Mouse (Mus musculus) neural tube, embryonic 15.5 days (tissue): Measurements from ENCODE around the gene Olfr700. TPM values are rescaled to one million over a fixed set of nuclear protein-coding genes. Genes with fewer than 3 reads are reported as not detected.
"Not testable (repeated sequence)": the region's sequence is repeated elsewhere in the genome, so short reads cannot be mapped to it uniquely, and the experiment has no call there.

Experiments
- ATAC-seq: fragments of 200-750 bp; cut with Nextera tagmentation; 2 replicates; pipeline ENCODE4 v1.8.0; 2017; ENCODE audit warnings: mild to moderate bottlenecking, moderate TSS enrichment, moderate library complexity; ENCODE audit not compliant: low FRiP score
- H3K27ac ChIP-seq: fragments of 300-500 bp; sonication (generic); replicated peaks from 2 replicates; pipeline ENCODE4 v1.5.1; 2015; ENCODE audit warnings: mild to moderate bottlenecking, inconsistent platforms
- H3K27me3 ChIP-seq: fragments of 300-500 bp; sonication (generic); replicated peaks from 2 replicates; pipeline ENCODE4 v1.6.1; 2015; ENCODE audit warnings: inconsistent platforms
- H3K36me3 ChIP-seq: fragments of 300-500 bp; sonication (generic); 2 replicates; pipeline ENCODE4 v1.6.1; 2015; ENCODE audit warnings: inconsistent platforms
- H3K4me1 ChIP-seq: fragments of 300-500 bp; sonication (generic); 2 replicates; pipeline ENCODE4 v1.6.1; 2015; ENCODE audit warnings: inconsistent platforms
- H3K4me2 ChIP-seq: fragments of 300-500 bp; sonication (generic); 2 replicates; pipeline ENCODE4 v1.6.1; 2015; ENCODE audit warnings: inconsistent platforms, mild to moderate bottlenecking, moderate library complexity
- H3K4me3 ChIP-seq: fragments of 300-500 bp; sonication (generic); replicated peaks from 2 replicates; pipeline ENCODE4 v1.5.1; 2015; ENCODE audit warnings: mild to moderate bottlenecking, inconsistent platforms
- H3K9ac ChIP-seq: fragments of 300-500 bp; sonication (generic); replicated peaks from 2 replicates; pipeline ENCODE4 v1.6.1; 2015; ENCODE audit warnings: mild to moderate bottlenecking, inconsistent platforms
- H3K9me3 ChIP-seq: fragments of 300-500 bp; sonication (generic); replicated peaks from 2 replicates; pipeline ENCODE4 v1.6.1; 2016; ENCODE audit warnings: inconsistent platforms
- WGBS: fragments of 180-500 bp; shearing (Covaris S2); methylation state at CpG from one replicate; pipeline ENCODE4 v1.1.7; 2015; ENCODE audit warnings: mixed read lengths; 5-methylcytosine and 5-hydroxymethylcytosine counted together
- polyA plus RNA-seq: library from polyadenylated mRNA; unstranded; fragments of >200 nt; fragmentation: Nextera tagmentation; extraction: Ambion mirVana; gene quantifications from 2 replicates; pipeline ENCODE4 v1.2.1, GENCODE M21; 2015

Gene Olfr700
- 0.22 TPM in 1 of 2 replicates, not detected in the other for polyA plus RNA-seq

DNA sequence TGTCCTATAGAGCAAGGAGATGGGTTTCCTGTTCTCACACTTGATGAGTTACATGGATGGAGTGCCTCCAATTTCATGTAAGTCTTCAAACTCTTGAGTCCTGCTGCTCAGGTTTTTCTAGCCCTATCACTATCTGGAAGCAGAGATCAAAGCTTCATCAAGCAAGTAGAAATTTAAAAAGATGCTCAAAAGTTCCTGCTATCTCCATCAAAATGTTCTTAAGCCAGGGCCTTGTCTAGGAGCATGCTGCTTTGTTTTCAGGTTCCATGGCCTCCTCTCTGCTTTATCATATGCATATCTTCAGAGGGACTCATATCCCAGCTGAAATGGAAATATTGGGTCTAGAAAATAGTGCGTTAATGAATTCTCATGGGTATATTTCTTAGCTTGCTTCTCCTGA, at the start of gene Olfr700:
TSS of gene Olfr700 (minus strand) at position 101 of the 400 bp plus-strand sequence.
- Histone ChIP-seq H3K27ac (no peak within 1 kb of the TSS), H3K4me2 (no peak within 1 kb of the TSS), H3K27me3 (no peaks in the 10 kb centered on the region), H3K36me3 (no peaks in the 10 kb centered on the region), H3K4me3 (no peak within 1 kb of the TSS), H3K9ac (no peak within 1 kb of the TSS), H3K9me3 (no peaks in the 10 kb centered on the region), H3K4me1 (no peaks in the 10 kb centered on the region)
- 97% methylated on average over 1 of the region's 1 CpGs for WGBS
- ATAC-seq, result no peak

DNA sequence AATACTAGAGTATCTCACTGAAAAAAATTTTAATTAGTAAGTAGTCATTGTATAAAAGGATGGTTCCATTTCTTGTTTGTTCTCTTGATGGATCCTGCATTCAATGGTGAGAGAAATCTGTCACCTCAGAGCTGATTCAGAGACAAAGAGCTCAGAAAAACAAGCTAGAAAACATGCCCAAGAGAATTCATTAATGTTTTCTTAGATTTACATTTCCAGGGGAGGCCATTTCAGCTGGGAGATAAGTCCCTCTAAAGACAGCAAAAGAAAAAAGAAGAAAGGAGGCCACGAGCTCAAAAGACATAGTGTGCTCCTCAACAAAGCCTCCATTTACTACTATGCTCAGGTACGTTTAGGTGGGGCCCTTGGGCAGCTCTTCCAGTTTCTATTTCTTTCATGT, 34.4 kb upstream of the Olfr700 start, which contains the start of gene Olfr703:
TSS of gene Olfr703 (plus strand) at position 301 of the 400 bp plus-strand sequence.
- no peak within 1 kb of the TSS for H3K4me2 ChIP-seq
- H3K36me3 ChIP-seq, result no peaks in the 10 kb centered on the region
- H3K9ac ChIP-seq, result no peak within 1 kb of the TSS
- ATAC-seq, result no peak
- H3K27me3 ChIP-seq, result no peaks in the 10 kb centered on the region
- no peaks in the 10 kb centered on the region for H3K4me1 ChIP-seq
- H3K27ac ChIP-seq, result no peak within 1 kb of the TSS
- WGBS, result 77% methylated on average over 2 of the region's 2 CpGs
- H3K9me3 ChIP-seq, result no peaks in the 10 kb centered on the region
- H3K4me3 ChIP-seq, result no peak within 1 kb of the TSS

GRCm38 (mm10) chr7:106833793-106834192, 25.2 kb upstream of the Olfr700 start, which contains the start of gene Olfr702:
Gene Olfr702, minus strand, starts transcription at chr7:106833893.
- Histone ChIP-seq H3K4me2 (no peak within 1 kb of the TSS), H3K36me3 (no peaks in the 10 kb centered on the region), H3K27me3 (no peaks in the 10 kb centered on the region), H3K9me3 (no peaks in the 10 kb centered on the region), H3K9ac (no peak within 1 kb of the TSS), H3K4me3 (no peak within 1 kb of the TSS), H3K4me1 (no peaks in the 10 kb centered on the region), H3K27ac (no peak within 1 kb of the TSS)
- ATAC-seq, result no peak

GRCm38 (mm10) chr7:106818414-106818813, 9.8 kb upstream of the Olfr700 start:
- Histone ChIP-seq H3K4me2 (no peak overlapping the region), H3K27me3 (no peaks in the 10 kb centered on the region), H3K9ac (no peak overlapping the region), H3K27ac (no peak overlapping the region), H3K9me3 (no peaks in the 10 kb centered on the region), H3K4me1 (no peaks in the 10 kb centered on the region), H3K36me3 (no peaks in the 10 kb centered on the region), H3K4me3 (no peak overlapping the region)
- no peak for ATAC-seq

DNA sequence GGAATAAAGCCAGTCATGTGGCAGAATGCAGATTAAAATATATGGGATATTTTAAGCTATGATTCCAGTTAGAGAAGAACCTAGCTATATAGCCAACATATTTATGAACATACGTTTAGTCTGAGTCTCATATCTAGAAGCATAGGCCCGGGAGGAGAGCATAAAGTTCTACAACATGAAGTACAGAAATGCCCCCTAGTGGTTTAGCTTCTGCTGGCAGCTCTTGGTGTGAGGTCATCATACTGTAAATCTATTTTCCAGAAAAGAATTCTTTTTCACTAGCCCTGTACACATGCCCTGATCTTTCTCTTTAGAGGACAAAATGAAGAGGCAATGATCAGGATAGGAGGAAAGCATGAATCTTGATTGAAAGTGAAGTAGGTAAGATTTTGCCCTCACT, 7.1 kb upstream of the Olfr700 start:
- WGBS, result 66% methylated on average over 2 of the region's 2 CpGs
- Histone ChIP-seq H3K36me3 (no peaks in the 10 kb centered on the region), H3K4me1 (no peaks in the 10 kb centered on the region), H3K4me2 (no peak overlapping the region), H3K4me3 (no peak overlapping the region), H3K9me3 (no peaks in the 10 kb centered on the region), H3K27me3 (no peaks in the 10 kb centered on the region), H3K27ac (no peak overlapping the region), H3K9ac (no peak overlapping the region)
- no peak for ATAC-seq

GRCm38 (mm10) chr7:106813829-106814228, 5.2 kb upstream of the Olfr700 start, which contains the start of gene Olfr701:
Gene Olfr701, plus strand, starts transcription at chr7:106814129.
- Histone ChIP-seq H3K4me1 (no peaks in the 10 kb centered on the region), H3K27ac (no peak within 1 kb of the TSS), H3K4me2 (no peak within 1 kb of the TSS), H3K4me3 (no peak within 1 kb of the TSS), H3K27me3 (no peaks in the 10 kb centered on the region), H3K9ac (no peak within 1 kb of the TSS), H3K9me3 (no peaks in the 10 kb centered on the region), H3K36me3 (no peaks in the 10 kb centered on the region)
- ATAC-seq, result no peak
- WGBS, result 83% methylated on average over 2 of the region's 2 CpGs

DNA sequence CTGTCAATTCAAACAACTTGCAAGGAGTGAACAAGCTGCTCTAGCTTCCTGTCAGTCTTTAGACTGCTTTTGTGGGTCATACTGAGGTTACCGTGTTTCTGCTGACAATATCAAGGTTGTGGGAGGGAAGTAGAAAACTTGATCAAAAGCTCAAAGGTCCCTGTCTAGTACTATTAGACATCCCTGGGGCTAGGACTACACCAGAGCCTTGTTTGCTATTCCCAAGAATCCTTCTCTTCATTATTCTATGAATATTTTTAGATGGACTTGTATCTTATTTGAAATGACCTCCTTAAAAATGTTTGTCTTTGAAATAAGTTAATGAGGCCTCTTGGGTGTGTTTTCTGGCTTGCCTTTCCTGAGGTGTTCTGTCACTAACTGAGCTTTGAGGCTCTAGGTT, 15.5 kb downstream of the Olfr700 start, which contains the start of gene Olfr699:
TSS of gene Olfr699 (minus strand) at position 101 of the 400 bp plus-strand sequence.
- 89% methylated on average over 1 of the region's 1 CpGs for WGBS
- no peaks in the 10 kb centered on the region for H3K9me3 ChIP-seq
- H3K36me3 ChIP-seq, result no peaks in the 10 kb centered on the region
- no peaks in the 10 kb centered on the region for H3K27me3 ChIP-seq
- H3K27ac ChIP-seq, result no peak within 1 kb of the TSS
- no peak within 1 kb of the TSS for H3K9ac ChIP-seq
- no peak for ATAC-seq
- no peak within 1 kb of the TSS for H3K4me3 ChIP-seq
- no peaks in the 10 kb centered on the region for H3K4me1 ChIP-seq
- no peak within 1 kb of the TSS for H3K4me2 ChIP-seq

- Histone ChIP-seq H3K27ac (no peak overlapping the region), H3K9me3 (no peaks in the 10 kb centered on the region), H3K4me2 (no peak overlapping the region), H3K36me3 (no peaks in the 10 kb centered on the region), H3K4me1 (no peaks in the 10 kb centered on the region), H3K4me3 (no peak overlapping the region), H3K9ac (no peak overlapping the region), H3K27me3 (no peaks in the 10 kb centered on the region)
- no peak for ATAC-seq
Measured at GRCm38 (mm10) chr7:106788330-106788729, 20.3 kb downstream of the Olfr700 start.

DNA sequence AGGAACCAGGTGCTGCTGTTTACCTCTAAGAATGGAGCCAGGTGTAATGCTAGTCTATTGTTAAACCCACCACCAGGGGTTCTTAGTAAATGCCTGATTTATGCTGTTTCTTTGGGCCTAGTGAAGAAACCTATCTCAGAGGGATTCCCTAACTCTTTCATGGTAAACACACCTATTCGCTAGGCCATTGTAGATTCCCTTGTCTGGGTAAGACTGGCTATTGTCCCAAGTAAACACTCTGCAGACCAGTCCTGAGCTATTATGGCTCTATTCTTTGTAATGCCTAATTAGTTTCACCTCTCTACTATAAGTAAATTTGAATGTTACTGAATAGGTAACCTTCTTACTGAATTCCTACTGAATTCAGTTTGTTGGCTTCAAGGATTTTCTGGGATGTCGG, 47.6 kb downstream of the Olfr700 start:
- not testable (repeated sequence) for H3K9me3 ChIP-seq, H3K9ac ChIP-seq, H3K4me2 ChIP-seq, ATAC-seq, H3K36me3 ChIP-seq, H3K27me3 ChIP-seq, H3K4me1 ChIP-seq, H3K27ac ChIP-seq, H3K4me3 ChIP-seq
- 93% methylated on average over 2 of the region's 2 CpGs for WGBS

DNA sequence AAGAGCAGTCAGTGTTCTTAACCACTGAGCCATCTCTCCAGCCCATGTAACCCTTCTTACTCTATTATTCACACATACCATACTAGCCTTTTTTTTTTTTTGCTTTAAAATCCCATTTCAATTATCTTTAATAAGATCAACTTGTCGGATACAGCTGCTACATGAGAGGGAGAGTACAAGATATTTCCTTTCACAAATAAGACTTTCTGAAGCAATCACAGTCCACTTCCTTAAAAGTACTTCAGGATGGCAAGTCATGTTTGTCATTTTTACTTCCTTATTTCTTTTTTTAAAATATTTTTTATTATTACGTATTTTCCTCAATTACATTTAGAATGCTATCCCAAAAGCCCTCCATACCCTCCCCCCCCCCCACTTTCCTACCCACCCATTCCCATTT, 49.8 kb downstream of the Olfr700 start:
- 95% methylated on average over 2 of the region's 2 CpGs for WGBS
- H3K9ac ChIP-seq, result no peak overlapping the region
- ATAC-seq, result no peak

More for the DNA sequence above, 49.8 kb downstream of the Olfr700 start:
- H3K4me3 ChIP-seq, result no peak overlapping the region
- no peaks in the 10 kb centered on the region for H3K27me3 ChIP-seq
- no peaks in the 10 kb centered on the region for H3K4me1 ChIP-seq
- no peak overlapping the region for H3K4me2 ChIP-seq
- no peaks in the 10 kb centered on the region for H3K36me3 ChIP-seq
- H3K27ac ChIP-seq, result no peak overlapping the region
- no peaks in the 10 kb centered on the region for H3K9me3 ChIP-seq

Other genes starting within 250 kb of the Olfr700 start
- gene Olfr693, start 128.2 kb downstream of the Olfr700 start, polyA plus RNA-seq, result not detected in 2 replicates
- gene Olfr694, start 117.0 kb downstream of the Olfr700 start, polyA plus RNA-seq, result not detected in 2 replicates
- gene Olfr695, start 92.4 kb downstream of the Olfr700 start, polyA plus RNA-seq, result not detected in 2 replicates
- gene Olfr697, start 66.4 kb downstream of the Olfr700 start, polyA plus RNA-seq, result not detected in 2 replicates
- not detected in 2 replicates for gene Olfr698, start 53.4 kb downstream of the Olfr700 start, polyA plus RNA-seq
- gene Olfr699, start 15.6 kb downstream of the Olfr700 start, polyA plus RNA-seq, result not detected in 2 replicates
- gene Olfr701, start 5.3 kb upstream of the Olfr700 start, polyA plus RNA-seq, result not detected in 2 replicates
- gene Olfr702, start 25.1 kb upstream of the Olfr700 start, polyA plus RNA-seq, result not detected in 2 replicates
- not detected in 2 replicates for gene Olfr703, start 34.5 kb upstream of the Olfr700 start, polyA plus RNA-seq
- gene Olfr704, start 54.4 kb upstream of the Olfr700 start, polyA plus RNA-seq, result not detected in 2 replicates
- gene Olfr705, start 68.1 kb upstream of the Olfr700 start, polyA plus RNA-seq, result not detected in 2 replicates
- gene Olfr706, start 79.3 kb upstream of the Olfr700 start, polyA plus RNA-seq, result not detected in 2 replicates
- gene Olfr707, start 92.4 kb upstream of the Olfr700 start, polyA plus RNA-seq, result not detected in 2 replicates
- gene Olfr1532-ps1, start 99.2 kb upstream of the Olfr700 start, polyA plus RNA-seq, result not detected in 2 replicates
- gene Olfr709-ps1, start 123.4 kb upstream of the Olfr700 start, polyA plus RNA-seq, result not detected in 2 replicates
- gene Olfr710, start 139.5 kb upstream of the Olfr700 start, polyA plus RNA-seq, result not detected in 2 replicates
- gene Olfr6, start 155.1 kb upstream of the Olfr700 start, polyA plus RNA-seq, result not detected in 2 replicates
- gene Olfr711, start 166.6 kb upstream of the Olfr700 start, polyA plus RNA-seq, result not detected in 2 replicates
- not detected in 2 replicates for gene Olfr2, start 197.2 kb upstream of the Olfr700 start, polyA plus RNA-seq
- gene Olfr713, start 222.3 kb upstream of the Olfr700 start, polyA plus RNA-seq, result not detected in 2 replicates